Mouse (Mus musculus) hematopoietic stem cell, adult 5-6 weeks (primary cell): ENCODE results near the gene Mest. TPM values are rescaled to one million over a fixed set of nuclear protein-coding genes. Genes with fewer than 3 reads are reported as not detected.

Experiments used
- total RNA-seq: library from RNA; stranded (forward); fragments of 172-1452, 232-1000 nt; gene quantifications from 2 replicates; pipeline ENCODE4 v1.2.3, GENCODE M21; 2017

Mest gene
- total RNA-seq, 1 experiment from 2014 or later = 0.25 TPM

Other genes with a start within 250 kb of the Mest start
- 35.0 and 56.3 TPM in 2 replicates for gene Tmem209, start 213.8 kb upstream of the Mest start, total RNA-seq
- not detected in 2 replicates for gene Ssmem1, start 213.7 kb upstream of the Mest start, total RNA-seq
- 0.20 and 1.2 TPM in 2 replicates for gene Cpa2, start 182.0 kb upstream of the Mest start, total RNA-seq
- not detected in 2 replicates for gene Cpa4, start 155.2 kb upstream of the Mest start, total RNA-seq
- not detected in 2 replicates for gene Cpa5, start 112.5 kb upstream of the Mest start, total RNA-seq
- gene Cpa1, start 84.3 kb upstream of the Mest start, total RNA-seq = not detected in 2 replicates
- gene Cep41, start 29.8 kb upstream of the Mest start, total RNA-seq = 11.1 and 16.6 TPM in 2 replicates
- gene Copg2, start 173.2 kb downstream of the Mest start, total RNA-seq = 51.7 and 58.3 TPM in 2 replicates
- not detected in 2 replicates for gene Tsga13, start 192.0 kb downstream of the Mest start, total RNA-seq
- not detected in 2 replicates for gene Klf14, start 235.5 kb downstream of the Mest start, total RNA-seq